Mouse (Mus musculus) spleen, postnatal 14 days (tissue): ENCODE results near the gene C1qa.

Experiments
- DNase-seq, 2 experiments: peaks; one replicate each; pipeline ENCODE4 v3.0.0; 2021 to 2022; ENCODE audit warnings: low spot score in 2 of 2

C1qa gene

DNA sequence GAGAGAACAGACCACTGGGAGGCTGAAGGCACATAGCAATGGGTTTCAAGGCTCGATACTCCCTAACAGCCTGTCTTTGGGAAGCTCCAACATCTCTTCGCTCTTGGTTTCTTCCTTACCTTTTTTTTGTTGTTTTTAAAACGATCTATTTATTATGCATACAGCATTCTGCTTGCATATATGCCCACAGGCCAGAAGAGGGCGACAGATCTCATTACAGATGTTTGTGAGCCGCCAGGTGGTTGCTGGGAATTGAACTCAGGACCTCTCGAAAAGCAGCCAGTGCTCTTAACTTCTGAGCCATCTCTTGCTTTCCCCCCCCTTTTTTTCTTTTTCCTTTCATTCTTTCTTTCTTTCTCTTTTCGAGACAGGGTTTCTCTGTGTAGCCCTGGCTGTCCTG lies 551 bp upstream of the C1qa start:
- DNase-seq: no peak

DNA sequence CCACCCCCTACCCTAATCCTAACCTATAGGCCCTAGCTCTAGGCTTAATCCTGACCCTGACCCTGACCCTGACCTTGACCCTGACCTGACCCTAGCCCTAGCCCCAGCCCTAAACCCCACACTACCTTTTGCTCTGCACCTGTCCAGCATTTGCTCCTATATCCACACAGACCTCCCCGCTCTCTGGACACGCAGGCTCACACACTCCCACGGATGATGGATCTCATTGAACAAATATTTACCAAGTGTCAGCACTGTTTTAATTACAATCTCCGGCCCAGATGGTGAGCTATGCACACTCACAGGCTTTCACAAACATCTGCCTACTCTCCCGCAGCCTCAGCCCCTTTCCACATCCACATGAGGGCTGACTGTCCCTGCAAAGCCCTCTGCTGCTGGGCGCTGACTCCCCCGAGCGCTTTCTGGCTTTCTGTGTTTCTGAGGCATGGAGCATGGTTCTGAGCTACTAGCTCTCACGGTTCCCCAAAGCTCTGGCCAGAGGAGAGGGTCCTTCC lies 462 bp downstream of the C1qa start:
- DNase-seq: no peak

DNA sequence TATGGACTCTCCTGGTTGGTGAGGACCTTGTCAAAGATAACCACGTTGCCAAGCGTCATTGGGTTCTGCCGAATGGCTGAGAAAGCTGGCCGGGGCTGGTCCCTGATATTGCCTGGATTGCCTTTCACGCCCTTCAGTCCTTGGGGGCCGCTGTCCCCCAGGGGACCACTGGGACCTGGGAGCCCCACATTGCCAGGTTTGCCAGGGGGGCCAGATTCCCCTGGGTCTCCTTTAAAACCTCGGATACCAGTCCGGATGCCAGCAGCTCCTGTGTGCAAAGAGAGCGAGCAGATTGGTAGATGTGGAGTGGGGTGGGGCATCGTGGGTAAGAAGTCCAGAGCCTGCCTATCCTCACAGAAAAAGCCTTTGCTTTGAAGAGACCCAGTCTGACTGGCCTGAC lies 2.1 kb downstream of the C1qa start:
- DNase-seq: no peak

DNA sequence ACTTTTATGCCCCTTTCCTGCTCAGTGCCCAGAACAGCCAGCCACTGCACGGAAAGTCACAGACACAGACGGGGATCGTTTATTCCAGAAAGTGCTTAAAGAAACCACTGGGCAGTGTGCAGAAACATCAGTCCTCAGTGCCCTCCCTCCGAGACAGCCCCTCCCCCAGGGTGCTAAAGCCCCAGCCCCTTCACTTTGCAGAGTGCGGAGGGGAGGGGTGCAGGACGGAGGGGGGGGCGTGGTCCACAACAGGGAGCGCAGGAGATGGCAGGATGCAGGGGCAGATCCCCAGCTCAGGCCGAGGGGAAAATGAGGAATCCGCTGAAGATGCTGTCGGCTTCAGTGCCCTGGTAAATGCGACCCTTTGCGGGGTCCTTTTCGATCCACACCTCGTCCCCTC lies 2.7 kb downstream of the C1qa start:
- DNase-seq: no peak

DNA sequence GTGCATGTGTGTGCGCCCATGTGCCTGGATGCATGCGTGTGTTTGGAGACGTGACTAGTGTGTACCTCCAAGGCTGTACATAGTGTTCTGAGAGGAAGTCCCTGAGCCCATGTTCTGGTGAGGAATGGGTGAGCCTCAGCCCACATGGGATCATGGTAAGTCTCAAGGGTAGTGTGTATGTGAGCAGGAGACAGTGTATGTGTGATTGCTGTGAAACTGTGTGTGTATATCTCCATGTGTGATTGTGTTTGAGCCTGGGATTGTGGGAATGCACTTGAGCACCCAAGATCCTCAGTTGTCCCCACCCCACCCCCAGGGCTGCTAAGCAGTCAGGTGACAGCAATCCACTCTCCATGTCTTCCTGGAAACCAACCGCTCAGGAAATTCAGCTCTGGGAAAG lies 3.8 kb downstream of the C1qa start:
- no peak for DNase-seq

DNA sequence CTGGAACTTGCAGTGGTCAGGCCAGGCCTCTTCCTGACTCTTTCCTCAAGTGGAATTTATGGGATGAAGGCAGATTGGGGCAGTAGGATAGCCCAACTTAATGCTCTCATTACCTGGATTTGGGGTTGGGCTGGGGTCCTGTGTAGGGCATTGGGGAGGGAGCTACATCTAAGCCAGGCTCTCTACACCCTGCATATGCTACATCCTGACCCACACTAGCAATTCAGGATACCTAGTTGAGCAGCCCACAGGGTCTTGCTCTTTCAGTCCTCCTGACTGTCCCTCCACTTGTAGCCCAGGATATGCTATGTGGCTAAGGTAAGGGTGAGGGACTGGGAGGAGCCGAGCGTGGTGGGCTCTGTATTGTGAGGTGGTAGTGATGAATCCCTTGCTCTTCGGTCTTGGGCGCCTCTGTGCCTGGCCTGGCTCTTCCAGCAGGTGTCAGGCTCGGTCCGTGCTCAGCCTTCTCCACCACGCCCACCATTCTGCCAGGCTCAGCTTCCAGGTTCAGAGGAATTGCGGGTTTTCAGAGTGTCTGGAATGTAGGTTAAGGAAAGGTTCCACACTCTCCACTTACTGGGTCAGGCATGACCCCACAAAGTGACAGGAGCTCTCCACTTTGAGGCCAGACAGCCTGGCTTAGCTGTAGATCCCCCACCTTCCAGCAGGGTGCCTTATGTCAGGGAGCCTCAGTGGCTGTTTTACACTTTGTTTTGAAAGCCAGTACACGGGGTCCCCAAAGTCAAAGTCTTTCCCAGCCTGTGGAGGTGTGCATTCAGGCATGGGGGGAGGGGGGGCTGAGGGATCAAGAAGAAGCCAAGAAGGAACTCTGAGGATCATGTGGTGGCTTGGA lies 4.7 kb downstream of the C1qa start:
- DNase-seq: no peak

DNA sequence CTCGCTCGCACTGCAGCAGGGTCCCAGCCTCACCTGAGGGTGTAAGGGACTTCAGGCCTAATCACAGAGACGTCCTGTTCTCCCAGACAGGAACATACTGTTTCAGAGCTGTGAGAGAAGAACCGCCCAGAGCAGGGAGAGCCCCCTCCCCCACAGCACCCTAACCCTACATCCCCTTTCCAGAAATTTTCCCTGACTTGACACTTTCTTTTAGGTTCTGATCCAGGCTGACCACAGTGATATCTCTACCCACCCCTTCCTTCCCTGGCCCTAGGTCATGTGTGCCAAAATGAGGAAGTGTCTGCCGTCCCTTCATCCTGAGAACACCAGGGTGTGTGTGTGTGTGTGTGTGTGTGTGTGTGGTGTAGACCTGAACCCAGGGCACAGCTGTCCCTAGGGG lies 5.8 kb downstream of the C1qa start, which contains the start of gene C1qc:
TSS of gene C1qc (minus strand) at position 255 of the 400 bp plus-strand sequence.
- DNase-seq: no peak

DNA sequence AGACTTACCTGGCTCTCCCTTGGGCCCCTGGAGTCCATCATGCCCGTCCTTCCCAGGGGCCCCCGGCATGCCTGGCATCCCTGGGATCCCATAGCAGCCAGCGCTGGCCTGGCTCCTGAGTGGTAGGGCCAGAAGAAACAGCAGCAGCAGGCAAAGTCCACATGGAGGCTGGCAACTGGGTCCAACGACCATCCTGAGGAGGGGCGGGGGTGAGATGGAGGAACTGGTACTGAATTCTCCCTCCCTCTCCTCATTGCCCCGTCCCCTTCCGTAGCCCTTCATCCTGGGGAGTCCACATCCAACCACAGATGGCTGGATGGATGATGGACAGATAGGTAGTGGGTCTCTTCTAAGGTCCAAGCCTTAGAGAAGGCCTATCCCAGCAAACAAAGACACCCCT lies 6.2 kb downstream of the C1qa start:
- no peak for DNase-seq

DNA sequence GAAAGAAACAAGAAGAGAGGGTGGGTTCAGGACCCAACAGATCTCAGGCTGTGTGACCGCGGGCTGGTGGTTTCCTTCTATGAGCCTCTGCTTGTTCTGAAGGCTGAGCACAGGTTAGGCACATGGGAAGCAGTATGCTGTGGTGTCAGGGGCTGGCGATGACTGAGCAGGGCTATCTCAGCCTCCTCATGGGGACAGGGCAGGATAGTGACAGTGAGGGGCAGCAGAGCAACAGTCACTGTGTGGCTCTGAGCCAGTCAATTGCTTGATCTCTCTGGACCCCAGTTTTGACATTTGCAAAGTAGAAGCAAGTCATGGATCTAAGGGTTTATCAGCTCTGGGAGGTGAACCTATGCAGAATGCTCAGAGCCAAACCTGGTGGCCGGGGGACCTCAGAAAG lies 7.5 kb downstream of the C1qa start:
- DNase-seq: no peak

DNA sequence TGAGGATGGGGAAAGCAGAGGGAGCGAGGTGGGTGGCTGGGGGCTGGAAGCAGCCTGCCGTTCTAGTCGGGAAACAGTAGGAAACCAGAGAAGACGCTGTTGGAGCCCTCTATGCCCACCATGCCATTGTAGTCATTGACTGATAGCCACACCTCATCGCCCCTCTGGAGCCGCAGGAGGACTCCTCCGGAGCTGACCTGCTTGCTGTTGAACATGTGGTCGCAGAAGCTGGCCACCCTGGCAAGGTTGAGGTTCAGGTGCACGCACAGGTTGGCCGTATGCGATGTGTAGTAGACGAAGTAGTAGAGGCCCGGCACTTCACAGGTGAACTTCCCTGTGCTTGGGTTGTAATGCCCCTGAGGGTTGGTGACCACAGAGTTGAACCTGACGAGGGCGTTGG lies 8.6 kb downstream of the C1qa start:
- no peak for DNase-seq

DNA sequence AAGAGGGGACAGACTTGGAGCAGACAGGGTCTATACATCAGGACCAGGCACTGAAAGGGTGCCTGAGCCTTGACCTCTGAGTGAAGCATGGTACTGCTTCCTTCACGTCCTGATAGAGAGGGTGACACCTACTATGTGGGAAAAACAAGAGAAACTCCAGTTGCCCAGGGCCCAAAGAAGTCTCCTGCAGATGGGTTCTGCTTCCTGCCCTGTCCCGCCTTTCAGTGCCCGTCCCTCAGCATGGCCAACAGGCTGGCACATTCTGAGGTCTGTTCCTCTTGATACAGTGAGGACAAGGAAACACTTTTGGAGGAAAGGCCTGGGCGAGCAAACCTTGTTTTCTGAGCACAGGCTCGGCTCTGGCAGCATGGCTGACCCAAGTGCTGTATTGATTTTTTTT lies 10.9 kb downstream of the C1qa start:
- DNase-seq: no peak

DNA sequence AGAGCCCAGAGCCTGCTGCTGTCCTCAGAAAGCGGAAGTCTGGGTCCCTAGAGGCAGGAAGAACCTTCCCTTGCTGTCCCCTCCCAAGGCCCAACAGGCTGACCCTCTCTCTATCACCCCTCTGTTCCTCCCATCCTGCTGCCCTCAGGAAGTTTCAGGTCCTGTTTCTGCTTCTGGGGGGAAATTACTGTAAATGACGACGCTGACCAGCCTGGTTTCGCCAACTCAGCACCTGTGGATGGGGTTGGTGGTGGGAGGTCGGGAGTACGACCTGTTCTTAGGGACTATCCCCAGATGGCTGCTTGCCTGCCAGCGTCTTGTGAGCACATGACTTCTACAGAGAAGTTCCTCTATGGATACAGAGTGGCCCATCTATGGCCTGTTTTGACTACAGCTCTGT lies 12.5 kb downstream of the C1qa start, which contains the start of gene C1qb:
TSS of gene C1qb (minus strand) at position 87 of the 400 bp plus-strand sequence.
- no peak for DNase-seq

DNA sequence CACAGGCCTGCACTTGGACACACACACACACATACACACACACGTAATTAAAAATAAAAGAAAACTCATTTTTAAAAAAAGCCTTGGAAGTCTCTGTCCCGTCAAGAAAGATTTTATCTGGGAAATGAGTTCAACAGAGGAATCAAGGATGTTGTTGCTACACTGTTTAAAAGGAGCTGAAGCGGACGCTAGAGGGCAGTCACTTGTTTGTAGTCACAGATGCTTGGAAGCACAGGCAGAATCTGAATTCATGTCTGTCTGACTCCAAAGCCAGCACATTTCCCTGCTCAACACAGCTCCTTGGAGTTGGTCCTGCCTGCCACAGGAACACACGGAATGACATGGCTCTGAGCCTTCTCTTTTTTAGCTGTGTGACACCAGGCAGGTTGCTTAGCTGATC lies 20.0 kb downstream of the C1qa start:
- DNase-seq: no peak

DNA sequence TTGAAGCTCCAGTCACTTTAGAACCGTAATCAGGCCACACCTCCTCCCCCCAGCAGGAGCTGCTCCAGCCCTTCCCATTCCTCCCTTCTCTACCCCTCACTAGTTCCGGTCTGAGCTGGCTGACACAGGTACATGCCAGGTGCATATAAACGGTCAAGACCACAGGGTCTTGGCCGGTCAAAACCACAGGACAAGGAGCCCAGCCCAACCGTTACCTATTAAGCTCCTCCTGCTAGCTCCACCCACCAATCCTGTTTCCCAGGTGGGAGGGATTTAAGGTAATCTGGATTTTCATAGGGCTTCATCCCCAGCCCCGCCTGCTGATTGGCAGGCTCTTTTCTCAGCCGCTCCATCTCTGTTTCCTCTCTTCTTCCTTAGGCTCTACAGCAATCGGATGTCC lies 20.4 kb downstream of the C1qa start:
- DNase-seq: no peak

DNA sequence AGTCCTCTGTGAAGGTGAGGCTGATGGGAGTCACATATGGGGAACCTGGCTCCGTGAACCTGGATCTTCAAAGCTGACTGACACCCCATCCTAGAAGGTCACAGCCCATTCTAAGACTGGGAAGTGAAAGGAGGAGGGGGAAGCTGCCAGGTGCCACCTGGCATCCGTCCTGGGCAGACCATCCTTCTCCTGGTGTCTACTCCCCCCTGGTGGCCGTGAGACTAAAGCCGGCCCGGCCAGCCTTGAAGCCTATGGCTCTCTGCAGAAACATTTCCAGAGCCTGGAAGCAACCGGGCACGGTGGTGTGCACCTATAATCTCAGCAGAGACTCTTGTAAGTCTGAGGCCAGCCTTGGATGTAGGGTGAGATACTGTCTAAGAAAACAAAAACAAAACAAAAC lies 21.6 kb downstream of the C1qa start:
- DNase-seq: no peak

DNA sequence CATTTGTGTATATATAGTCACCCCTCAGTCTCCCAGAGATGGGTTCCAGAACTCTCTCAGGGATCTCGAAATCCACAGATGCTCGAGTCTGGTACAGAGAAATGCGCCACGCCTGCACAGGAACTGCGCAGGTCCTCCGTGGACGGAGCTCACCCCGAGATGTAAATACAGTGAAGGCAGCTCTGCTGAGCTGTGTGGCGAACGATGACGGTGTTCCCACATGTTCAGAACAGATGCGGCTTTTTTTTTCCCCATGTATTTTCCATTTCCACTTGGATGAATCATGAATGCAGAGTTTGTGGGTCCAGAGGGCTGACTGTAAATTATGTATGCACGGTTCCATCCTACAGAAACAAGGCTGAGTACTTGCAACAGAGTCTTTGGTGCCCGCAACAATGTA lies 23.6 kb downstream of the C1qa start:
- DNase-seq: no peak

DNA sequence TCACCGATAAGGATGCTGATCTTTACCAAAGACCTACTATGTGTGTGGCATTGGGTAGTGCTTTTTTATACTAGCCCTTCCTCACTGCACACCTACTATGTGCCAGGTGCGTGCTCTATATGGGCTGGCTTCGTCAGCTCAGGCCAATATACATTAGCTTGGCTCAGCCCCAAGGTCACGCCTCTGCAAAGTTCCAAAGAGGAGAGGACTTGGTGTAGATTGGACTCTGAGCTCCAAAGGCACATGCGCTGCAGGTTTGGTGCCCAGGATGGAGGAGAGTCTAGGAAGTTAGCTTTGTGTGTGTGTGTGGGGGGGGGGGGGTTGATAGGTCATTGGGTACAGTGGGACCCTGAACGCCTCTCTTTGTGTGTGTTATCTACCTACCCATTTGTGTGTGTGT lies 30.2 kb downstream of the C1qa start:
- no peak for DNase-seq

DNA sequence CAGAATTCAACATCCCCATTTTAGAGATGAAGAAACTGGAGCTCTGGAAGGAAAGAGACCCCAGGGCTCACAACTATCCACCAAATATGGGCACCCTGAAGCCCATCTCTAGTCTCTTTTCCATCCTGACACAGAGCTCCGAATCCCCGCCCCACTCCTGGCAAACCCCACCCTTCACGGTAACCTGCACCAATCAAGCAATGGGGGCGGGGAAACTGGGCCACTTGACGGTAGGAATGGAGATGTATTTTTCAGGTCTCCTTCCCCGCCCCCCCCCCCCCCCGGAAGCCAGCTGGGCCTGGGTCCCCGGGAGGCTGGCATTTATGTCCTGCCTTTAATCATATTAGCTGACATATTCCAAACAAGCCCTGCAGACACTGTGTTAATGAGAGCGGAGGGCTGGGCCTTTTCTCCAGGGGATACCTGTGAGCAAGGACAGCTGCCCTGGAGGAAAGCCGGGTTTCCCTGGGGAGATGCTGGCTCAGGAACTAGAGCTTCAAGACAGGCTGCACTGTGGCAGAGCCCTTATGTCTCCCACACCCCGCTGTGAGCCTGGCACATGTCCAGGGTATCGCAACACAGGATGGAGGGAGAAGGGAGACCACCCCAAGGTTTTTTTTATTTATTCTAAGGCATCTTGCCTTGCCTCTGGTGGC lies 30.8 kb downstream of the C1qa start:
- DNase-seq: no peak

DNA sequence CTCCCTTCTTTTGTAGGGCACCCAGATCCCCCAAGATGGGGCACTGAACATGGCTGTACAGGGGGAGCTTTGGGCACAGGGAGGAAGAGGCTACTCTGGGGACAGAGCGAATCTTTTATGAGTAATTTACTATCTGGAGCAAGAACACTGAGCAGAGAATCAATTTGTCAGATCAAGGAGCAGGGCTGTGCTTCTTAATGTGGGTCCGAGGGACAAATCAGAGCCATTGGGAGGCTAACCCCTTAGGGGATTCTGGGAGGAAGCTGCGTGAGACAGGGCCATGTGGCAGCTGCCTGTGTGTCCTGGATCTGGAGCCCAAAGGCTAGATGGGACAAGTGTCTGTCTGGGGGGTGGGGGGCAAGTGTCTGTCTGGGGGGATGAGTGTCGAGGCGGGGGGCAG lies 33.1 kb downstream of the C1qa start:
- DNase-seq: no peak

DNA sequence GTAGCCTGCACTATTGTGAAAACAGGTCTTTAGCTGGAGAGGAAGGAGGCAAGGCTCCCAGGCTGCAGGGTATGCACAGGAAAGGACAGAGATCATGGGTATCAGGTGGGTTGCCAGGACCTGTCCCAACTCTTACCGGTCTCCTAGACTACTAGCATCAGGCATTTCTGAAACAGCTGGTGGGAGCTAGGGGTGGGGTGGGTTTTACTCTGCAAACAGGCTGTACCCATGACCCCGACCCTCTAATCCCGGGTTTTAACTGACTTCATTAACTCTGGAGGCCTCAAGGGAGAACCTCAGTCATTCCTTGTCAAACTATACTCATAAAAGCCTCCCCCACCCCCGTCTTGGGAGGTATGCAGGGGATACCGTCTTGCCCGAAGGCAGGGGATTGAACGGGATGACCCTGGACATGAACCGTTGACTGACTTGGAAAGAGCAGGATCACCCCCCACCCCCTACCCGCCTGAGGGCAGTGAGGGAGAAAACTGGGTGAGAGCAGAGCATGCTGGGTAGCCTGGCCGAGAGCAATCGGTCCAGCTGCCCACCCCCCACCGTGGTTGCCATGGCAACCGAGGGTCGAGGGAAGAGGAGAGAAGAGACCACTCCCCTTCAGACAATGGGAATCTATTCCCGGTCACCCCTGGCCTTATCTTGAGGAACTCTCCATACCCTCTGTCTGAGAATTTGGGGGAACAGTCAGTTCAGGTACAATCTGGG lies 33.7 kb downstream of the C1qa start:
- DNase-seq: no peak

DNA sequence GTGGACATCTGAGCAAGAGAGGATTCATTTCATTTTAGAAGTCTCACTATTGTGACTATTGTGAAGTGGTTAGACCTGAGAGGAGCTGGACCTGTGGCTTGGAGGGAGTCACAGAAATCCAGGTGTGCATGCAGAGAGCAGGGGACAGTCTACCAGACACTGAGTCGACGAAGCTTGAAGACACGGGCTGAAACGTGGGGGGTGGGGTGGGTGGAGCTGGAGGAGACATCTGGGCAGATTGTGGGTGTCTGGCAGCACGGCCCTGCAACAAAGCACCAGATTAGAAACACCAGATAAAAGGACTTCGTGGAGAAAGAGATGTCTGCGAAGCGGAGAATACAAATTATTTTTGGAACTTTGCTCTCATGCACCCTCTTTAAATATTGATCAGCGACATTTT lies 35.1 kb downstream of the C1qa start:
- no peak for DNase-seq

DNA sequence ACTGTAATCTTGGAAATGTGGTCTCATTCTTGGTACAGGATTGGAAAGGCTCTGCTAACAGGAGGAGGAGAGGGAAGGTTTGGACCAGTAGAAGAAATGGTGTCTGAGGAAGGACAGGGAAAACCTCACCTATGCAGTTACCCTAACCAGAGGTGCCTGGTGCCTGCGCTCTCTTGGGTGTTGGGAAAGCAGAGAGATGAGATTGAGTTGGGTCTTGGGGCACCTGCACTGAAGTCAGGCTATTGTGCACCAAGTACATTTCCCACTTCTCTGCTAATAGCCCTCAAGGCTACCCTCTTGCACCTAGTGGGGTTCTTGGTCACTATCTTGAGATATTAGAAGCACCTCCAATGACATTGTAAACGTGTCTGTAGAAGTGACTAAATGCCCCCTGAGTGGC lies 36.2 kb downstream of the C1qa start:
- DNase-seq: no peak

DNA sequence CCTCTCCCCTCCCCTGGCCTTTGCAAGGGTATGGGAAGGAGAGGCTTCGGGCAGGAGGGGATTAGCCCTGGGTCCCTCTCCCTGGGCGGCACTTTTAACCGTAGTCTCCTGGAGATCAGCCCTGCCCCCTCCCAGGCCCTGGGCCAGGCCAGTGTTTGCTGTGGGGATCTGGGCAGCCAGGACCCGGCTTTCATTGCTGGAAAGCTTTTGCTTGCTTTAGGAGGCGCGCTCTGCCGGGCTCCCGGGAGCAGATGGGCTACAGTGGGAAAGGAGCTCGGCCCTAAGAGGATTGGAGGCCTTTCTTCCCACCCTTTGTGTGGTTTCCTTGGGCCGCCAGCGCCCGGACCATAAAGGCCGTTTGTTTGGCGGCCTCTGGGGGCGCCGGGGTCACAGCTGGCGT lies 36.8 kb downstream of the C1qa start:
- DNase-seq: no peak
